Mouse (Mus musculus) thymus, adult 2 months (tissue): ENCODE measurements around the gene Rptor.

Experiments
- CTCF ChIP-seq: fragments of 200-500 bp; IDR thresholded peaks from 2 replicates; pipeline ENCODE4 v1.5.1; 2012; ENCODE audit warnings: mild to moderate bottlenecking, control low read depth, low read length, moderate library complexity, borderline replicate concordance; ENCODE audit not compliant: control insufficient read depth, poor library complexity, insufficient read depth; ENCODE audit errors: extremely low read depth
- POLR2A ChIP-seq: fragments of 200-500 bp; IDR thresholded peaks from 2 replicates; pipeline ENCODE4 v1.6.1; 2012; ENCODE audit warnings: mild to moderate bottlenecking, low read length, control low read depth, moderate library complexity; ENCODE audit not compliant: control insufficient read depth, poor library complexity, insufficient read depth; ENCODE audit errors: extremely low read depth

- TF ChIP-seq CTCF (no peak), POLR2A (no peak)
Measured at GRCm38 (mm10) chr11:119883646-119884045, 280.9 kb downstream of the Rptor start.
